ENCODE assay signal across 8 mouse cellular contexts in the genomic region with DNA sequence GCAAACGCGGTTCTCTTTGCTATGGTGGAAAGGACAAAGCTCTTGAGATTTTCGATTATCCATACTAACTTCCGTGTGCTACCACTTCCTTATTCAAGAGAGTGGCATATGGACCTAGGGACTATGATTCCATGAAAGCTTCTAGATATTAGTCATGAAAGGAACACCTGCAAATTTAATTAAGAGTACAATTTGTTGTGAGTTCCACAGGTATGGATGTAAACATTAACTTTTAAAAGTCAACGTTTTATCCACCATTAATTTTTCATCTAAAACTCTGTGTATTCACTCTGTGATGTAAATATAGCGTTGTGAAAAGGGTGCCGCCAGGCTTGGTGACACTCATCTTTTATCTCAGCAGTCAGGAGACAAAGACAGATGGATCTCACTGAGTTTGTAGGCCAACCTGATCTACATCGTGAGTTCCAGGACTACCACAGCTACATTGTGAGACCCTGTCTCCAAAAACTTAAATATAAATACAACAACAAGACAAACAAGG. TPM values are rescaled to one million over a fixed set of nuclear protein-coding genes. Genes with fewer than 3 reads are reported as not detected.
DNase-seq lines count a peak whose midpoint lies in the region; ATAC-seq lines count a peak whose summit lies in the region.

No protein-coding gene starts in this region.

- H3K9ac ChIP-seq in heart, embryonic 14.5 days (ENCODE audit: low read length): peak overlapping the region; percentile 77
- peak overlapping the region; percentile 75 for H3K9ac ChIP-seq in hindbrain, embryonic 13.5 days
- H3K9ac ChIP-seq in midbrain, embryonic 11.5 days (ENCODE audit: low read length): peak overlapping the region; percentile 67

- DNase-seq in heart, adult 8-10 months (ENCODE audit: low spot score): no peak
- DNase-seq in MEL-GATA-1-ER (ENCODE audit: extremely low read depth, low read depth): peak; percentile 44
- peak; percentile 82 for DNase-seq in midbrain, embryonic 11.5 days (ENCODE audit: low spot score, missing footprints)
- no peak for DNase-seq in ovary, postnatal 10 days (ENCODE audit: low spot score)
- no peak for DNase-seq in embryo, embryonic 9.5 days (ENCODE audit: extremely low spot score)
- no peak for DNase-seq in adrenal gland, postnatal 10 days

- peaks cover 11% of the 10 kb centered on the region; the same call in 1 of the 2 replicates for H3K36me3 ChIP-seq in heart, embryonic 14.5 days (ENCODE audit: control insufficient read depth, insufficient read depth, low read length)
- peaks cover 7% of the 10 kb centered on the region for H3K36me3 ChIP-seq in hindbrain, embryonic 13.5 days
- H3K36me3 ChIP-seq in midbrain, embryonic 11.5 days (ENCODE audit: control insufficient read depth, insufficient read depth, low read length): no peaks in the 10 kb centered on the region

- peak overlapping the region; percentile 64 for H3K4me2 ChIP-seq in heart, embryonic 14.5 days (ENCODE audit: low read length)
- peak overlapping the region; percentile 64 for H3K4me2 ChIP-seq in hindbrain, embryonic 13.5 days
- peak overlapping the region; percentile 69 for H3K4me2 ChIP-seq in midbrain, embryonic 11.5 days

- peak overlapping the region; percentile 71 to 91 for H3K4me3 ChIP-seq in heart, embryonic 14.5 days (ENCODE audit: control insufficient read depth in 1 of 2, insufficient read depth in 1 of 2, low read depth in 1 of 2, low read length in 2 of 2)
- H3K4me3 ChIP-seq in hindbrain, embryonic 13.5 days: peak overlapping the region; percentile 65
- peak overlapping the region; percentile 65 for H3K4me3 ChIP-seq in midbrain, embryonic 11.5 days (ENCODE audit: low read depth, low read length)

- H3K27me3 ChIP-seq in heart, embryonic 14.5 days (ENCODE audit: control insufficient read depth, insufficient read depth, low read length): no peaks in the 10 kb centered on the region
- no peaks in the 10 kb centered on the region for H3K27me3 ChIP-seq in hindbrain, embryonic 13.5 days
- H3K27me3 ChIP-seq in midbrain, embryonic 11.5 days (ENCODE audit: control insufficient read depth, insufficient read depth, low read length): no peaks in the 10 kb centered on the region

- WGBS in heart, embryonic 14.5 days: 8% methylated on average over 8 of the region's 8 CpGs
- 17% methylated on average over 8 of the region's 8 CpGs for WGBS in hindbrain, embryonic 13.5 days
- 27% methylated on average over 8 of the region's 8 CpGs for WGBS in midbrain, embryonic 11.5 days

- H3K4me1 ChIP-seq in heart, embryonic 14.5 days (ENCODE audit: control insufficient read depth in 2 of 2, insufficient read depth in 2 of 2, low read length in 2 of 2): peaks cover 0 to 5% of the 10 kb centered on the region in 2 experiments; a peak in 2 of 4 replicates
- H3K4me1 ChIP-seq in hindbrain, embryonic 13.5 days (replicated peaks): peaks cover 12% of the 10 kb centered on the region
- no peaks in the 10 kb centered on the region; the same call in 1 of the 2 replicates for H3K4me1 ChIP-seq in midbrain, embryonic 11.5 days (ENCODE audit: control insufficient read depth, insufficient read depth, low read length)

- ATAC-seq in heart, embryonic 14.5 days (ENCODE audit: insufficient number of reproducible peaks, insufficient read depth, low FRiP score, low read depth): no peak
- ATAC-seq in hindbrain, embryonic 13.5 days (ENCODE audit: low FRiP score): peak; percentile 4; the same call in 1 of the 2 replicates
- no peak; the same call in 1 of the 2 replicates for ATAC-seq in midbrain, embryonic 11.5 days (ENCODE audit: low FRiP score)

- no peaks in the 10 kb centered on the region for H3K9me3 ChIP-seq in heart, embryonic 14.5 days (ENCODE audit: control insufficient read depth, low read length)
- no peaks in the 10 kb centered on the region for H3K9me3 ChIP-seq in hindbrain, embryonic 13.5 days
- no peaks in the 10 kb centered on the region for H3K9me3 ChIP-seq in midbrain, embryonic 11.5 days (ENCODE audit: control insufficient read depth, low read length)

- H3K27ac ChIP-seq in heart, embryonic 14.5 days (replicated peaks in 1 of 2; ENCODE audit: control insufficient read depth in 1 of 2, insufficient read depth in 1 of 2, low read depth in 2 of 2, low read length in 2 of 2): no peak overlapping the region
- H3K27ac ChIP-seq in hindbrain, embryonic 13.5 days: 0 out of 2 replicates have a peak overlapping the region, but pooled peaks have one; percentile 76
- no peak overlapping the region for H3K27ac ChIP-seq in midbrain, embryonic 11.5 days (ENCODE audit: low read depth, low read length)

RNA-seq across cellular contexts. Expression of a gene that starts 0.8 kb away (rescaled TPM):
- 5.3 and 5.5 TPM in 2 replicates for polyA plus RNA-seq in heart, embryonic 14.5 days (2014; fragmentation: Nextera tagmentation; extraction: Ambion mirVana)
- 1 to 10 TPM; 1.8 to 3.1 (median 2.4) TPM for total RNA-seq in heart, adult 8-10 months (2022)
- 10.0 and 10.4 TPM in 2 replicates for polyA plus RNA-seq in hindbrain, embryonic 13.5 days (2015; fragmentation: Nextera tagmentation; extraction: Ambion mirVana)
- 10.9 and 12.4 TPM in 2 replicates for polyA plus RNA-seq in midbrain, embryonic 11.5 days (2014; fragmentation: Nextera tagmentation; extraction: Ambion mirVana)
- total RNA-seq in adrenal gland, postnatal 10 days (2021): 1 to 10 TPM; 4.1 to 6.3 TPM

RNA-seq across cellular contexts. Expression of a gene that starts 39.4 kb away (rescaled TPM):
- polyA plus RNA-seq in heart, embryonic 14.5 days (2014; fragmentation: Nextera tagmentation; extraction: Ambion mirVana): 9.8 and 11.6 TPM in 2 replicates
- total RNA-seq in heart, adult 8-10 months (2022): 1 to 10 TPM; 7.6 to 8.7 (median 8.0) TPM
- 13.0 and 15.1 TPM in 2 replicates for polyA plus RNA-seq in hindbrain, embryonic 13.5 days (2015; fragmentation: Nextera tagmentation; extraction: Ambion mirVana)
- 16.7 TPM in 2 replicates for polyA plus RNA-seq in midbrain, embryonic 11.5 days (2014; fragmentation: Nextera tagmentation; extraction: Ambion mirVana)
- 1 to 10 TPM; 6.8 to 7.0 TPM for total RNA-seq in adrenal gland, postnatal 10 days (2021)

RNA-seq across cellular contexts. Expression of a gene that starts 45.8 kb away (rescaled TPM):
- 3.8 and 4.0 TPM in 2 replicates for polyA plus RNA-seq in heart, embryonic 14.5 days (2014; fragmentation: Nextera tagmentation; extraction: Ambion mirVana)
- total RNA-seq in heart, adult 8-10 months (2022): 1 to 10 TPM; 5.4 to 7.1 (median 6.2) TPM
- polyA plus RNA-seq in hindbrain, embryonic 13.5 days (2015; fragmentation: Nextera tagmentation; extraction: Ambion mirVana): 1.9 and 2.5 TPM in 2 replicates
- 1.6 TPM in 2 replicates for polyA plus RNA-seq in midbrain, embryonic 11.5 days (2014; fragmentation: Nextera tagmentation; extraction: Ambion mirVana)
- total RNA-seq in adrenal gland, postnatal 10 days (2021): 10 to 100 TPM; 20.0 to 23.6 TPM

Comparison
In these comparisons a context has a peak if more than half of its experiments do, and no peak if none do; other contexts are left out.
1. DNase-seq: peak in MEL-GATA-1-ER (single experiment) and midbrain, embryonic 11.5 days (single experiment); none in heart, adult 8-10 months (single experiment), ovary, postnatal 10 days (single experiment), embryo, embryonic 9.5 days (single experiment) and adrenal gland, postnatal 10 days (single experiment).
2. Peak in every context shown above with its lines, with median percentiles within 50 percentile points of each other: H3K4me2 ChIP-seq, H3K4me3 ChIP-seq and H3K9ac ChIP-seq.